Mouse (Mus musculus) kidney, postnatal 0 days (tissue): ENCODE measurements around the gene Mafg. TPM values are rescaled to one million over a fixed set of nuclear protein-coding genes. Genes with fewer than 3 reads are reported as not detected.
A peak's percentile ranks its signal among the peaks of the same experiment; 100 is the strongest.

Experiments used
- ATAC-seq: fragments of 200-750 bp; cut with Nextera tagmentation; replicated peaks from 2 replicates; pipeline ENCODE4 v1.8.0; 2017; ENCODE audit warnings: low read depth, moderate number of reproducible peaks, moderate TSS enrichment, moderate library complexity; ENCODE audit not compliant: low FRiP score
- DNase-seq: peaks from one replicate; pipeline ENCODE4 v3.0.0-alpha.2; 2016; ENCODE audit warnings: low spot score
- H3K27ac ChIP-seq: fragments of 300-500 bp; sonication (generic); 2 replicates; pipeline ENCODE4 v1.5.1; 2014; ENCODE audit warnings: mild to moderate bottlenecking
- H3K27me3 ChIP-seq: fragments of 300-500 bp; sonication (generic); 2 replicates; pipeline ENCODE4 v1.6.1; 2014; ENCODE audit warnings: low read length, mixed read lengths; ENCODE audit not compliant: insufficient read depth
- H3K36me3 ChIP-seq: fragments of 300-500 bp; sonication (generic); 2 replicates; pipeline ENCODE4 v1.6.1; 2014; ENCODE audit warnings: low read length, mixed read lengths; ENCODE audit not compliant: insufficient read depth
- H3K4me1 ChIP-seq: fragments of 300-500 bp; sonication (generic); replicated peaks from 2 replicates; pipeline ENCODE4 v1.6.1; 2014; ENCODE audit warnings: antibody characterized with exemption, low read length, mixed read lengths; ENCODE audit not compliant: insufficient read depth
- H3K4me2 ChIP-seq: fragments of 300-500 bp; sonication (generic); 2 replicates; pipeline ENCODE4 v1.6.1; 2014; ENCODE audit warnings: mild to moderate bottlenecking, low read length, moderate library complexity, mixed read lengths
- H3K4me3 ChIP-seq: fragments of 300-500 bp; sonication (generic); replicated peaks from 2 replicates; pipeline ENCODE4 v1.5.1; 2014; ENCODE audit warnings: low read depth, low read length
- H3K9ac ChIP-seq: fragments of 300-500 bp; sonication (generic); 2 replicates; pipeline ENCODE4 v1.6.1; 2014; ENCODE audit warnings: low read depth, low read length
- H3K9me3 ChIP-seq: fragments of 300-500 bp; sonication (generic); replicated peaks from 2 replicates; pipeline ENCODE4 v1.6.1; 2016; ENCODE audit warnings: low read length, inconsistent platforms, mixed read lengths
- CTCF ChIP-seq: IDR thresholded peaks from 2 replicates; pipeline ENCODE4 v1.5.1; 2016; ENCODE audit warnings: antibody characterized with exemption, low read depth, mild to moderate bottlenecking, moderate library complexity
- WGBS: fragments of 180-500 bp; shearing (Covaris S2); extraction: QIAGEN DNeasy Blood & Tissue Kit; methylation state at CpG from one replicate; pipeline ENCODE4 v1.1.7; 2014; 5-methylcytosine and 5-hydroxymethylcytosine counted together
- polyA plus RNA-seq: library from polyadenylated mRNA; unstranded; fragments of >200 nt; fragmentation: Nextera tagmentation; extraction: Ambion mirVana; gene quantifications from 2 replicates; pipeline ENCODE4 v1.2.1, GENCODE M21; 2015

Mafg gene
- polyA plus RNA-seq, 1 experiment from 2014 or later: 26.5 TPM

- H3K4me2 ChIP-seq: peak within 1 kb of the TSS; percentile 80
- ATAC-seq (peak; percentile 94), DNase-seq (peak; percentile 98)
- no peaks in the 10 kb centered on the region for H3K27me3 ChIP-seq
- H3K4me1 ChIP-seq: no peaks in the 10 kb centered on the region
- peak within 1 kb of the TSS; percentile 77 for H3K4me3 ChIP-seq
- H3K9me3 ChIP-seq: no peaks in the 10 kb centered on the region
- peak within 1 kb of the TSS; percentile 89 for H3K27ac ChIP-seq
- H3K36me3 ChIP-seq: 0 out of 2 replicates have a peak, but pooled peaks cover 4% of the 10 kb centered on the region
- 1% methylated on average over 83 of the region's 83 CpGs for WGBS
- no peak for TF ChIP-seq CTCF
- H3K9ac ChIP-seq: peak within 1 kb of the TSS; percentile 87
Observed at GRCm38 (mm10) chr11:120672687-120673593, 39.5 kb upstream of the Mafg start, which contains the start of gene Aspscr1. TSS of gene Aspscr1 (plus strand) at chr11:120672973.

- no peak for TF ChIP-seq CTCF
- no peak overlapping the region for H3K9ac ChIP-seq
- H3K36me3 ChIP-seq: no peaks in the 10 kb centered on the region
- DNase-seq (peak; percentile 16), ATAC-seq (no peak)
- no peak overlapping the region for H3K4me2 ChIP-seq
- H3K9me3 ChIP-seq: no peaks in the 10 kb centered on the region
- H3K27me3 ChIP-seq: 0 out of 2 replicates have a peak, but pooled peaks cover 6% of the 10 kb centered on the region
- H3K4me1 ChIP-seq: no peaks in the 10 kb centered on the region
- no peak overlapping the region for H3K27ac ChIP-seq
- H3K4me3 ChIP-seq: no peak overlapping the region
- WGBS: 10% methylated on average over 3 of the region's 3 CpGs
Observed at GRCm38 (mm10) chr11:120666617-120667016, 33.2 kb upstream of the Mafg start.

- Histone ChIP-seq H3K9me3 (no peaks in the 10 kb centered on the region), H3K36me3 (no peaks in the 10 kb centered on the region), H3K27ac (no peak overlapping the region), H3K4me1 (peaks cover 4% of the 10 kb centered on the region; the same call in 1 of the 2 replicates), H3K4me2 (no peak overlapping the region), H3K27me3 (peaks cover 18% of the 10 kb centered on the region), H3K9ac (no peak overlapping the region), H3K4me3 (no peak overlapping the region)
- no peak for TF ChIP-seq CTCF
- WGBS: 85% methylated on average over 3 of the region's 3 CpGs
- ATAC-seq (no peak), DNase-seq (peak; percentile 25)
Observed at GRCm38 (mm10) chr11:120665406-120665805, 32.0 kb upstream of the Mafg start.

- Histone ChIP-seq H3K27ac (no peak overlapping the region), H3K9ac (no peak overlapping the region), H3K27me3 (peaks cover 32% of the 10 kb centered on the region), H3K9me3 (no peaks in the 10 kb centered on the region), H3K4me2 (no peak overlapping the region), H3K4me1 (peaks cover 4% of the 10 kb centered on the region; the same call in 1 of the 2 replicates), H3K36me3 (no peaks in the 10 kb centered on the region), H3K4me3 (no peak overlapping the region)
- DNase-seq: no peak
- 94% methylated on average over 5 of the region's 5 CpGs for WGBS
- ATAC-seq: no peak
- TF ChIP-seq CTCF: no peak
Observed at GRCm38 (mm10) chr11:120663714-120664113, 30.3 kb upstream of the Mafg start.

GRCm38 (mm10) chr11:120662759-120663158 is 29.4 kb upstream of the Mafg start:
- Histone ChIP-seq H3K4me1 (peaks cover 4% of the 10 kb centered on the region; the same call in 1 of the 2 replicates), H3K4me3 (no peak overlapping the region), H3K9me3 (no peaks in the 10 kb centered on the region), H3K27ac (no peak overlapping the region), H3K36me3 (no peaks in the 10 kb centered on the region), H3K9ac (no peak overlapping the region), H3K4me2 (no peak overlapping the region), H3K27me3 (peaks cover 32% of the 10 kb centered on the region)
- 65% methylated on average over 6 of the region's 6 CpGs for WGBS
- no peak for TF ChIP-seq CTCF
- no peak for DNase-seq
- no peak for ATAC-seq

GRCm38 (mm10) chr11:120661076-120661460 is 27.7 kb upstream of the Mafg start, which contains the start of gene Notum:
TSS of gene Notum (minus strand) at chr11:120661175.
- WGBS: under 1% methylated on average over 35 of the region's 35 CpGs
- peak; percentile 16 for ATAC-seq
- DNase-seq: no peak

More at GRCm38 (mm10) chr11:120661076-120661460, 27.7 kb upstream of the Mafg start, which contains the start of gene Notum:
- Histone ChIP-seq H3K27ac (no peak within 1 kb of the TSS), H3K4me1 (peaks cover 4% of the 10 kb centered on the region; the same call in 1 of the 2 replicates), H3K4me3 (peak within 1 kb of the TSS; percentile 47), H3K9ac (peak within 1 kb of the TSS; percentile 52), H3K36me3 (no peaks in the 10 kb centered on the region), H3K4me2 (peak within 1 kb of the TSS; percentile 71), H3K9me3 (no peaks in the 10 kb centered on the region), H3K27me3 (peaks cover 32% of the 10 kb centered on the region)
- no peak for TF ChIP-seq CTCF
